Mouse (Mus musculus) kidney, embryonic 15.5 days (tissue): Measurements from ENCODE around the gene Dars. TPM values are rescaled to one million over a fixed set of nuclear protein-coding genes. Genes with fewer than 3 reads are reported as not detected.

Experiments used
- ATAC-seq: fragments of 200-750 bp; cut with Nextera tagmentation; replicated peaks from 2 replicates; pipeline ENCODE4 v1.8.0; 2017; ENCODE audit warnings: moderate TSS enrichment; ENCODE audit not compliant: low FRiP score
- H3K27ac ChIP-seq: fragments of 300-500 bp; sonication (generic); 2 replicates; pipeline ENCODE4 v1.5.1; 2015; ENCODE audit warnings: mild to moderate bottlenecking, inconsistent platforms
- H3K27me3 ChIP-seq: fragments of 300-500 bp; sonication (generic); 2 replicates; pipeline ENCODE4 v1.6.1; 2015; ENCODE audit warnings: inconsistent platforms
- H3K36me3 ChIP-seq: fragments of 300-500 bp; sonication (generic); 2 replicates; pipeline ENCODE4 v1.6.1; 2015; ENCODE audit warnings: inconsistent platforms
- H3K4me1 ChIP-seq: fragments of 300-500 bp; sonication (generic); 2 replicates; pipeline ENCODE4 v1.6.1; 2015; ENCODE audit warnings: inconsistent platforms
- H3K4me2 ChIP-seq: fragments of 300-500 bp; sonication (generic); 2 replicates; pipeline ENCODE4 v1.6.1; 2015; ENCODE audit warnings: moderate library complexity, mild to moderate bottlenecking, inconsistent platforms
- H3K4me3 ChIP-seq: fragments of 300-500 bp; sonication (generic); replicated peaks from 2 replicates; pipeline ENCODE4 v1.5.1; 2015; ENCODE audit warnings: mild to moderate bottlenecking, inconsistent platforms
- H3K9ac ChIP-seq: fragments of 300-500 bp; sonication (generic); 2 replicates; pipeline ENCODE4 v1.6.1; 2015; ENCODE audit warnings: mild to moderate bottlenecking, inconsistent platforms
- H3K9me3 ChIP-seq: fragments of 300-500 bp; sonication (generic); replicated peaks from 2 replicates; pipeline ENCODE4 v1.6.1; 2016; ENCODE audit warnings: inconsistent platforms
- WGBS: fragments of 180-500 bp; shearing (Covaris S2); methylation state at CpG from one replicate; pipeline ENCODE4 v1.1.7; 2015; ENCODE audit warnings: mixed read lengths; 5-methylcytosine and 5-hydroxymethylcytosine counted together
- polyA plus RNA-seq: library from polyadenylated mRNA; unstranded; fragments of >200 nt; fragmentation: Nextera tagmentation; extraction: Ambion mirVana; gene quantifications from 2 replicates; pipeline ENCODE4 v1.2.1, GENCODE M21; 2015

The Dars gene
- polyA plus RNA-seq, 1 experiment from 2014 or later, result 169 TPM

DNA sequence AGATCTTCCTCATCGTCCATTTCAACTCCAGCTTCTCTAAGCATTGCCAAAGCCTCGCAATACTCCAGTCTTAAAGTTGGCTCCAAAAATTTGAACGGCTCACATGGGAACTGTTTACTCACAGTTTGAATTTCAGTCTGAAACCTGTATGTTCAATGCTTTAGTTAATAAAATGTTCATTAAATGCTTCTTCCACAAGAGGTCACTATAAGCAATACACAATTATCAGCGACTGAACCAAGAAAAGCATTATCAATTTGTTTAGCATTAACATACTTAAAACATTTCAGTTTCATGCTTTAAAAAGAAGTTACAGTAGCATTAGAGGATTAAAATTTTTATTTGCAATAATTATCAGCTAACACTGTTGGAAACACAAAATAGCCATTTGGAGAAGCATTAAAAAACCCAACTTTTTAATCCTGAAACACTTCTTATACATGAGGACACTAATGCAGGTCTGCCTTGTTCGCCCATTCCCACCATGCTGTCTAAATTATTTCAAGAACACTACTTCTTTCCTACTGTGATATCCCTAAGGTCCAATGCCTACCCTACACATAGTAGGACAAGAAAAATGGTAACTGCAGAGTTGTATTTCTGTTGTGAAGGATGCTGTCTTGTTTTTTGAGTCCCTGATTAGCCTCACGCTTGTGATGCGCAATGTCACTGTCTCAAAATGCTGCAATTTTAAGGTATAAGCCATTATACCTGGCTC, 44.9 kb downstream of the Dars start:
- Histone ChIP-seq H3K9ac (no peak overlapping the region), H3K9me3 (no peaks in the 10 kb centered on the region), H3K27ac (no peak overlapping the region), H3K4me3 (no peak overlapping the region), H3K27me3 (no peaks in the 10 kb centered on the region), H3K36me3 (peaks cover 59% of the 10 kb centered on the region), H3K4me2 (no peak overlapping the region), H3K4me1 (no peaks in the 10 kb centered on the region)
- no peak for ATAC-seq
- 86% methylated on average over 7 of the region's 7 CpGs for WGBS

DNA sequence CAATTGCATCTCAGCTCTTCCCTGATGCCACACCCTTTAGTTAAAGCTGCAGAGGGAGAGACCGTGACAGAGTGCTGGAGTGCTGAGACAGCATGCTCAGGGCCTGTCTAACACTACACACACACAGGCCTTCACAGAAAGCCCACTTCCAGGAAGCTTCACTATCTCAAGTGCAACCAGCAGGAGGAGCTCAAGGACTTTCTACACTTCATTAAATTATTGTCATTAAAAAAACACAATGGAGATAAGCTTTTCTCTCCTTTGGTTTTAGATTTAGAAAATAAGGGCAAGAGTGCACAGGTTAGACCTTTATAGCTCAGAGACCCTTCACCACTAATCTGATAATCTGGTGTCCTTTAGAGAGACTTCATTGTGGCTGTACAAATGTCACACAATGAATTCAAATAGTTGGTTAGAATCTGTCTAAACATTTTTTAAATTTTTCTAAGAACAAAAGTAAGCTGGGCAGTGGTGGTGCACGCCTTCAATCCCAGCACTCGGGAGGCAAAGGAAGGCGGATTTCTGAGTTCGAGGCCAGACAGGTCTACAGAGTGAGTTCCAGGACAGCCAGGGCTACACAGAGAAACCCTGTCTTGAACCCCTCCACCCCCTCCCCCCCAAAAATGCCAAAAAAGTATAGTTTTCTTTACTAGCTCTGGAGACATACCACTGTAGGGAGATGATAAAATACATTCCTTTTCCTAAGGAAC, 48.3 kb downstream of the Dars start:
- no peak for ATAC-seq
- WGBS, result 78% methylated on average over 5 of the region's 5 CpGs

DNA sequence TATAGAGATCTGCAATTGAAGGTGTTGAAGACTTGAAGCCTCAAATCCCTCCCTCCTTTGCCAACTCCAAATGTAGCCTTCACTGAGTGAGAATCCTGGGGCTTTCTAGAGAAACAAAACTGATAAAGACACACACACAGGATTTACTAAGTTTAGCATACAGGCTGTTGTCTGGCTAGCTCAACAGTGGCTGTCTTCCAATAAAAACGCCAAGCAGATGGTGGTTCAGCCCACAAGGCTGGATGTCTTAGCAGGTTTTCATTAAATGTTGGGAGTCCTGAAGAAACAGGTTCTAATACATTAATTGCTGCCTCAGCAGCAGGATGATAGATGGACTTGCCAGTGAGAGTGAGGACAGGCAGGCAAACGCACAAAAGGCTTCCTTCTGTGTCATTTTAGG, 56.6 kb downstream of the Dars start:
- Histone ChIP-seq H3K9me3 (no peaks in the 10 kb centered on the region), H3K27ac (0 out of 2 replicates have a peak overlapping the region, but pooled peaks have one; percentile 96), H3K4me1 (peaks cover 32% of the 10 kb centered on the region), H3K4me3 (no peak overlapping the region), H3K9ac (no peak overlapping the region), H3K27me3 (no peaks in the 10 kb centered on the region), H3K4me2 (no peak overlapping the region), H3K36me3 (peaks cover 47% of the 10 kb centered on the region)
- 68% methylated on average over 2 of the region's 2 CpGs for WGBS
- ATAC-seq, result no peak

More for the DNA sequence above, 48.3 kb downstream of the Dars start:
- no peaks in the 10 kb centered on the region for H3K27me3 ChIP-seq
- no peaks in the 10 kb centered on the region for H3K9me3 ChIP-seq
- no peak overlapping the region for H3K9ac ChIP-seq
- peaks cover 56% of the 10 kb centered on the region for H3K36me3 ChIP-seq
- no peaks in the 10 kb centered on the region for H3K4me1 ChIP-seq
- no peak overlapping the region for H3K4me2 ChIP-seq
- no peak overlapping the region for H3K4me3 ChIP-seq
- H3K27ac ChIP-seq, result no peak overlapping the region

DNA sequence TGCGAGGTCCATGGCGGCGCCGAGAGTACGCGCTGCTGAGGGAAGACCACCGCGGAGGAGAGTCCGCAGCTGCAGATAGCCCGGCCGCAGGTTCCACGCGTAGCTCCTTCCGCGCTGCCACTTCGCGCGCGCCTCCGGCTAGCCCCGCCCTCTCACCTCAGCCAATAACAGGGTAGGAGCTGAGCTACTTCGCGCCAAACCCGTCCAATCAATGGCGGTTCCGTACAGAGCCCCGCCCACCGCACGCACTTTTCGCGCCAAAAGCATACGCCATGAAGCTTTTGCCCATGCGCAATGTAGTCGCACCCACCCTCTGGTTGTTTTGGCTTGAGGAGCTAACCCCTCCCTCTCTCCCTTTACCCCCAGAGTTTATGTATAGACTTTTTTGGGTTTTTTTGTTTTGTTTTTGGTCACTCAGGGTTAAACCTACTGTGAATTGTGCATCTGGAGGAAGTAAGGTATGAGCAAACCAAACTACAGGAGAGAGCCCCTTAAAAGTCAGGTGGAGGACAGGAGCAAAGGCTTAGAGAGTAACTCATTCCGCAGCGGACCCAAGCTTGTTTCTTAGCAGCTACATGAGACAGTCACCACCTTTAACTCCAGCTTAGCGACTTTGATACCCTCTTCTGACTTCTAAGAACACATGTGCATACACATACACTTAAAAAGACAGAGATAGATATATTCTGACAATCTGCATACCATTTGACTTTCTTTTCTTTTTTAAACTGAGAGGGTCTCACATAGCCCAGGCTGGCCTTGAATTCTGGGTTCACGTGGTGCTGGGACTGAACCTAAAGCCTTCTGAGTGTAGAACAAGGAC, 57.4 kb downstream of the Dars start, which contains the start of gene Mcm6:
TSS of gene Mcm6 (minus strand) at position 111 of the 823 bp plus-strand sequence.
- peaks cover 50% of the 10 kb centered on the region for H3K36me3 ChIP-seq
- H3K27me3 ChIP-seq, result no peaks in the 10 kb centered on the region
- peak; percentile 98 for ATAC-seq
- H3K9me3 ChIP-seq, result no peaks in the 10 kb centered on the region
- peaks cover 32% of the 10 kb centered on the region for H3K4me1 ChIP-seq
- 2% methylated on average over 38 of the region's 38 CpGs for WGBS
- H3K9ac ChIP-seq, result peak within 1 kb of the TSS; percentile 83
- peak within 1 kb of the TSS; percentile 91 for H3K4me3 ChIP-seq
- peak within 1 kb of the TSS; percentile 96 for H3K27ac ChIP-seq
- H3K4me2 ChIP-seq, result peak within 1 kb of the TSS; percentile 65

DNA sequence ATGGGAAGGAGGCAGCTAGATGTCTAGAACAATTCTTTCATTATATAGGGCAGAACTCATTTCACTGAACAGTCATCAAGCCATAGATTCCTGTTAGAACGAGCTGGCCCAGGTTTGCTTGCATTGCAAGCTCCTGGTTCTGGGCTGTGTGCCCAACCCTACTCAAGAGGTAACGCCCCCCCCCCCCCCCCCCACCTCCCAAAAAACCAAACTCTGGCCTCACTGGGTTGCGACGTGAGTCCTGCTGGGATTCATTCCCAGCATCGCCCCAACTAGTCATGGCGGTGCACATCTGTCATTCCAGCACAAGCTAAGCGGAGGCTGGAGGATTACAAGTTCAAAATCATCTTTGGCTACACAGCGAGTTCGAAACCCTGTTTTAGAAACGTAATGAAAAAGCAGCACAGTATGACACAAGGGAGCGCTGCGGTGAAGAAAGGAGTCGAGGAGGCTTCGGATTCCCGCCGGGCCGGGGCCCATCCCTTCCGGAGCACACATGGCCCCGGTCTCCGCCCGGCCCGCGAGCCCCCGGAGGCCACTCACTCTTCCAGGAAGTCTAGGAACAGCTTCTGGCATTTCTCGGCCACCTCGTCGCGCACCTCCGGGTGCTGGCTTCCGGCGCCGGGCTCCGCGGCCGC, 58.1 kb downstream of the Dars start:
- H3K4me2 ChIP-seq, result peak overlapping the region; percentile 65
- no peaks in the 10 kb centered on the region for H3K9me3 ChIP-seq
- H3K27me3 ChIP-seq, result no peaks in the 10 kb centered on the region
- under 1% methylated on average over 35 of the region's 35 CpGs for WGBS
- H3K36me3 ChIP-seq, result peaks cover 51% of the 10 kb centered on the region
- peak overlapping the region; percentile 83 for H3K9ac ChIP-seq
- peak overlapping the region; percentile 91 for H3K4me3 ChIP-seq
- ATAC-seq, result peak; percentile 80
- H3K27ac ChIP-seq, result peak overlapping the region; percentile 96
- peaks cover 32% of the 10 kb centered on the region for H3K4me1 ChIP-seq

DNA sequence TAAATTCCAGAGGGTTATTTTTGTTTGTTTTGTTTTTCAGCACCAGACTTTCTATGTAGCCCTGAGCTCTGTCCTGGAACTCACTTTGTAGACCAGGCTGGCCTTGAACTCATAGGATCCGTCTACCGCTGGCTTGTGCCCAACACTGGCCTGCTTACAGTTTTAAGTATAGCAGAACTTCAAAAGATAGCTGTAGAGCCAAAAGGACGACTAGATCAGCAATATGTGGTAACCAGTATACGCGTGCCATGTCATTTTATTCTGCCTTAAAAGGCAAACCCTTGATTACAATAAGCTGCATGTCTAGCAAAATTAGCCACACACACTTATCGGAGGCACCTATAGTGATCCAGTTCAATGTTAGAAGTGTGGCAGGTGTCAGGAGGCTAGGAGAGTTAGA, 58.9 kb downstream of the Dars start:
- peak overlapping the region; percentile 65 for H3K4me2 ChIP-seq
- peaks cover 55% of the 10 kb centered on the region for H3K36me3 ChIP-seq
- no peak for ATAC-seq
- peaks cover 32% of the 10 kb centered on the region for H3K4me1 ChIP-seq
- H3K9me3 ChIP-seq, result no peaks in the 10 kb centered on the region
- H3K4me3 ChIP-seq, result peak overlapping the region; percentile 91
- H3K9ac ChIP-seq, result peak overlapping the region; percentile 83
- H3K27me3 ChIP-seq, result no peaks in the 10 kb centered on the region
- H3K27ac ChIP-seq, result no peak overlapping the region
- WGBS, result 55% methylated on average over 6 of the region's 6 CpGs

DNA sequence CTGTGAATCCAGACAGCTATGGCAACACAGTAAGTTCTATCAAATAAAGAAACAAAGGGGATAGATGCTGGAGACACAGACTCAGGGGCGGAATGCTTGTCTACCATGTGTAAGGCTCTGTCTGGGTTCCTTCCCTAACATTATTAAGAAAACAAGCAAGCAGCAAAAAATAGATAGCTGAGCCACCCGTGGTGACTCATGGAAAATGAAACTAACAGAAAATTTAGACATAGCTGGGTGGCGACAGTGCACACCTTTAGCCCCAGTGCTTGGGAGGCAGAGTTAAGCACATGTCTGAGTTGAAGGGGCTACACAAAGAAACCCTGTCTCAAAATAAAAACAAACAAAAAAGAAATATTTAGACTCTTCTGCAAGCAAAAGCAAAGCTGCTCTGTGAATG, 59.7 kb downstream of the Dars start:
- H3K36me3 ChIP-seq, result peaks cover 55% of the 10 kb centered on the region
- H3K4me2 ChIP-seq, result peak overlapping the region; percentile 65
- peak overlapping the region; percentile 10; the same call in 1 of the 2 replicates for H3K27ac ChIP-seq
- no peaks in the 10 kb centered on the region for H3K9me3 ChIP-seq
- H3K27me3 ChIP-seq, result no peaks in the 10 kb centered on the region
- ATAC-seq, result no peak
- H3K4me3 ChIP-seq, result peak overlapping the region; percentile 91
- H3K9ac ChIP-seq, result peak overlapping the region; percentile 3; the same call in 1 of the 2 replicates
- WGBS, result 41% methylated on average over 3 of the region's 3 CpGs
- peaks cover 32% of the 10 kb centered on the region for H3K4me1 ChIP-seq

DNA sequence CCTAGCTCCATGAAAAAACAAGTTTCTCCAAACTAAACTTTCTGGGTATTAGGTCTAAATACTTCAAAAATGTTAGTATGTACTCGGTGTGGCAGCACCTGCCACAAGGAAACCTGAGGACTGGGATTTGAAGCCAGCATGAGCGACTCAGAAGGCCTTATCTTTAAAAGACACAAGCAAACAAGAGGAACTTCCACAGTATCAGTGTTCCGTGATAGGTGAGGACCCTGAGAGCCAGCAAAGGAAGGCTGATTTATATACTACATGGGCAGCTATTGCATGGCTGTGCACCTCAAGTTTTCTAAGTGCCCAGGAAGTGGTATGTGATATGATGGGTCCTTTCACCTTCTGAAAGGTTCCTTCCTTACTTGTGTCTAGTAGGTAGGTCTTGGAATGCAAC, 64.1 kb downstream of the Dars start:
- Histone ChIP-seq H3K4me1 (peaks cover 17% of the 10 kb centered on the region), H3K27me3 (no peaks in the 10 kb centered on the region), H3K9ac (no peak overlapping the region), H3K9me3 (no peaks in the 10 kb centered on the region), H3K4me3 (no peak overlapping the region), H3K36me3 (peaks cover 87% of the 10 kb centered on the region), H3K27ac (no peak overlapping the region), H3K4me2 (no peak overlapping the region)
- WGBS, result 89% methylated on average over 3 of the region's 3 CpGs
- no peak for ATAC-seq

DNA sequence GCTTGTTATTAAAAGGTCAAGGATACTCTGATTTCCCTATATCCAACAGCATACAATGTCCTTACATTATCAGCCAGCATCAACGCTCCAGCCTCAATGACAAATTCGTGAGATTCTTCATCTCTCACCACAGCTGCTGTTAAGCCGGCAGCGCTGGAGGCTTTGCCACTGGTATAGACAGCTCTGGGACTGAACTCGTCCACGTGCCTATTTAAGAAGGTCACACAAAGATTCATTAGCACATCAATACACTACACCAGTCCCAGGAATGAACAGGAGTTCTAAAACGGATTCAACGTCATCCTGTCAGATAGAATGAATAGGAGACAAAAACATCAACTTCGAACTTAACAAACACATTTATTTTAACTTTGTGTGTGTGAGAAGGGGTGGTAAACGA, 72.9 kb downstream of the Dars start:
- Histone ChIP-seq H3K9ac (no peak overlapping the region), H3K4me1 (no peaks in the 10 kb centered on the region), H3K27ac (no peak overlapping the region), H3K9me3 (no peaks in the 10 kb centered on the region), H3K27me3 (no peaks in the 10 kb centered on the region), H3K4me3 (no peak overlapping the region), H3K4me2 (no peak overlapping the region), H3K36me3 (peaks cover 95% of the 10 kb centered on the region)
- 82% methylated on average over 10 of the region's 10 CpGs for WGBS
- no peak for ATAC-seq

DNA sequence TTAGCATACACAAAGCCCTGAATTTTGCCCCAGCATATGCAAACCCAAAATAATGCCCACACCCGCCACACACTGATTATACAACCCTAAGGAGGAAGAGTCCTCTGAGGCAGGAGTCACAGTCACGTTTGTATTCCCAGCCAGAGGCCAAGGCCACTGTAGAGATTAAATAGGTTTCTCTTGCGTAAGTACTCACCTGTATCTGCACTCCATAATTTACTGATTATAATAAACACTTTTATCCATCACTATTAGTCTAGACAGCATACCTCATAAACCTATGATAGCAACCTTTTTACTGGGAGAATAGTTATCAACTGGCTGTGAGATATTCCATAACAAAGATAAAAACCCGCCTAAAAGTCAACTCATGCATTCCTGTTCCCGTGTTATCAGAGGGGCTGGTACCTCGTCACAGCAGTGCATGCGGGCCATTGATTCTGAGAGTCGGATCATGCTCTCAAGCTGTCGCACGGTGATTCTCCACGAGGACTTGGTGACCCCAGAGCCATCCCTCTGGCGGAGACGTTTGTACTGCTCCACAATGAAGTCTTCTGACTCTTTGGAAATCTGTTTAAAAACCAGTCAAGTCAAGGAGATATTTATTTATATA, 79.4 kb downstream of the Dars start:
- Histone ChIP-seq H3K9me3 (no peaks in the 10 kb centered on the region), H3K4me3 (no peak overlapping the region), H3K4me1 (no peaks in the 10 kb centered on the region), H3K9ac (no peak overlapping the region), H3K27ac (no peak overlapping the region), H3K36me3 (peaks cover 93% of the 10 kb centered on the region), H3K27me3 (no peaks in the 10 kb centered on the region), H3K4me2 (no peak overlapping the region)
- no peak for ATAC-seq
- WGBS, result 88% methylated on average over 13 of the region's 13 CpGs

DNA sequence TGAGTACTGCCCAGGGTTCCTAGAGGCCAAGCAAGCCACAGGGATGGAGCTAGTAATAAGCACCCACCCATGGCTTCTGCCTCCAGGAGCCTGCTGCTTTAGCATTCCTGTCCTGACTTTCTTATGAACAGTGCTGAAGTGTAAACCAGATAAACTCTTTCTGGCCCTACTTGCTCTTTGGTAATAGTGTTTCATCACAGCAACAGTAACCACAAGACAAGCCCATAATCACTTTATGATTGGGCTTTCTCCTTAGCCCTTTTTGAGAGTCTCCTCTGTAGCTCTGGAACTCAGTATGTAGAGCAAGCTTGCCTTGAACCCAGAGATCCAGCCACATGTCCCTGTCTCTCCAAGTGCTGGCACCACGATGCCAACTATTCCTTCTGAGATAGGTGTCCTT, 86.9 kb downstream of the Dars start:
- Histone ChIP-seq H3K4me2 (no peak overlapping the region), H3K36me3 (peaks cover 91% of the 10 kb centered on the region), H3K27me3 (no peaks in the 10 kb centered on the region), H3K4me3 (no peak overlapping the region), H3K27ac (no peak overlapping the region), H3K9ac (no peak overlapping the region), H3K9me3 (no peaks in the 10 kb centered on the region), H3K4me1 (no peaks in the 10 kb centered on the region)
- no peak for ATAC-seq
- 89% methylated on average over 1 of the region's 1 CpGs for WGBS
